Mouse (Mus musculus): ENCODE measurements around the gene Gng12.

DNA sequence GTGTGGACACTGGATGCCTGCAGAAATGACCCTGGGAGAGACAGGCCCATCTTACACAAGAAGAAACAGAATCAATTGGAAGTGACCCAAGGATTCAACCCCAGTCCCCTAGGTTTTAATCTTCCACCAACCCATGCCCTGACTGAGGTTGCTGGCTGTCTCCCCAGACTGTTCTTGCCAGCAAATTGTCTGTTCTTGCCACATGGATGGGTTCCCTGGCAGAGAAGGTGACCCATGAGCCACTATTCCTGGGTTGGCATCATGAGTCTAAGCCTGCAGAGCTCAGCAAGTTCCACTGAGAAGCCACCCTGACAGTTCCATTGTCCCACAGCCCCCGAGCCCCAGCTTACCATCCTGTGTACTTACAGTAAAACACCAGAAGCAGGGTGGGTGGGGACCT is 85.7 kb downstream of the Gng12 start:
- TF ChIP-seq CTCF (IDR thresholded peaks at IDR 0.05; ENCODE audit: low read depth) (no peak), EP300 (IDR thresholded peaks at IDR 0.05; ENCODE audit: low read depth) (no peak)

All from heart, postnatal 0 days (tissue).